Mouse (Mus musculus) left cerebral cortex, adult 9 months (tissue): Measurements from ENCODE around the gene Igf2.

Source experiments
- DNase-seq, 2 experiments: peaks; one replicate each; pipeline ENCODE4 v3.0.0; 2022; ENCODE audit warnings: low spot score in 2 of 2

Gene Igf2

DNA sequence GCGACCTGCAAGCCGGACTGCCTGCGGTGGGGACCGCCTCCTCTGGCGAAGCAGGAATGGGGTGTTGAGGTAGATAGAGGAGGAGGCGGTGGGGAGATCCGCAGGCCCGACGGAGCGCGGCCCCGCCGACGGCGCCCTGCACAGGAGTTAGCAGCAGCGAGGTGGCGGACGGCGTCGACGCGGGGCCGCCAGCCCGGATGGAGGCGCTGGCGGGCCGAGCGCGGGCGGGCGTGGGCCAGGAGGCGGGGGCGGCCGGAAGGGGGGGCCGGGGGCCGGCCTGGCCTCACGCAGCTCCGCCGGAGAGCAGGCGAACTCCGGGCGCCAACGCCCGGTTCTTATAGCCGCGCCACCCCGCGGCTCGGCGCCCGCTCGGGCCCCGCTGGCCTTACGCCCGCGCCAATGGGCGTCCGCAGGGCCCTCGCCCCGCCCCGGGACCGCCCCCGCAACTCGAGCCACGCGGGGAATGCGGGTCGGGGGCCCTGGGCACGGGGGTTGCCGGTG is 7.4 kb downstream of the Igf2 start:
- DNase-seq: no peak

DNA sequence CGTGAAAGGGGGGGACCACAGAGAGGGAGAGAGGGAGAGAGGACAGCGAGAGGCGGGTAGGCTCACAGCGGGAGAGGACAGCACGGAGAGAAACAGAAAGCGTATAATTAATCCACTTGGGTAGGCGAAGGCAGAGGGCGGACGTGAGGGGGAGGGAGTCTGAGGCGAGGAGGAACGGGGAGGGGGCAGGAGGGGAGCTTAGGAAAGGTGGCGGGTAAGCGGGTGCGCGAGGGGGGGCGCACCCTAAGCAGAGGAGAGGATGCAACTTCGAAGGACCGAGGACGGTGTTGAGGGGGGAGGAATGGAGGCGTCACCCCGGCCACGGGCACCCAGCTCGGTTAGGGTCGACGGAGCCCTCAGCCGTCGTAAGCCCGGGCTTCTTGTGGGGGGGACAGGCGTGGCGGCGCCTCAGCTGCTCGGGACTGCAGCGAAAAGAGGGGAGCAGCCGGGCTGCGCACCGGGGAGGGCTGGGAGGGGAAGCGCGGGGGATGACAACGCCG is 7.9 kb downstream of the Igf2 start:
- no peak for DNase-seq

DNA sequence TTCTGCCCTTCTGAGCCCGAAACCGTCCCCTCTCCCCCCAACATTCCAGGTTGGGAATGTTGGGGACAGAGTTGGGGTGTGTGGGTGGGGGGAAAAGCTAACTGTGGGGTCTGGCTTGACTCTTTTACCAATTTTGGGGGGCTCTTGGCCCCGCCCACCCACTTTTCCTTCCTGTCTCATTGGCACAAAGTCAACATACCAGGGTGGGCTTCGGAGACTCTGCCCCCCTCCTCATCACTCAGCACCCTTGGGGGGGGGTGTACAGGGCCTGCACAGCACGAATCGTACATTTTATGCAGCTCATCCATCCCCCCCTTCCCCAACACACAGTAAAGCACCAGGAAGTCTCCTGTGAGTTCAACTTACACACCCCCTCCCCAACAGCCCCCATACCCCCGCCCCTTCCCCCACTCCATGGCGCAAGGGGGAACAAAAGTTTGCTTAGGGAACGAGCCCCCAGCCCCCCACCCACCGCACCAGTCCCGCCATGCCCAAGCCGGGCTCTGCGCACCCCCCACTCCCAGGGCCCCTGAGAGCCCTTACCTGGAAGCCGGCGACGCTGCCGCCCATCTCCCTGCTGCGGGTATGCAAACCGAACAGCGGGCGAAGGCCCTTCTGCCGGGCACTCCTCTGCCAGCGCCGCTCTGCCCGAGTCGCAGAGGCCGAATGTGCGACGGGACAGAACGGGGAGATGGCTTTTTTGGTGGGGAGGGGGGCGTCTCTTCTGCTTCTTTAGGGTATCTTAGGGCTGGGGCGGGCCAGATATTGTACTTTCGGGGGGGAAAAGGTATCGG is 8.6 kb downstream of the Igf2 start:
- DNase-seq: no peak

DNA sequence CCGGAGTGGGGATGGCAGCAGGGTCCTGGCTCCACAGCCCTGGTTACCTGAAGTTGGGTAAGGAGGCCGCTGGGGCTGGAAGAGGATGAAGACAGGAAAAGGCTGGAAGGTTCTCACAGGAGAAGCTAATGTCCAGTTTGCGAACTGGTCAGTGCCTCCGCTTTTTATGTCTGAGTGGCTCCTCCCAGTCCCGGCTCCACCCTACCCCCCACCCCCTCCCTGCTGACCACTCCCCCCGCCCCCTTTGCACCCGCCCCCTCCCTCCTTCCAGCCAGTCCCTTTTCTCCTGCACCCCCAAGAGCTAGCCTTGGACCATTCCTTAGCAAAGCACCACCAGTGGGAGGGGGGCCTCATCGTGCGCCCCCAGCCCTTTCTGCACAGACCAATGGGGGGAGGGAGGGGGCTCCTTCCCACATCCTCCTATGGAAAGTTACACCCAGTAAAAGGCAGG is 9.2 kb downstream of the Igf2 start:
- no peak for DNase-seq

DNA sequence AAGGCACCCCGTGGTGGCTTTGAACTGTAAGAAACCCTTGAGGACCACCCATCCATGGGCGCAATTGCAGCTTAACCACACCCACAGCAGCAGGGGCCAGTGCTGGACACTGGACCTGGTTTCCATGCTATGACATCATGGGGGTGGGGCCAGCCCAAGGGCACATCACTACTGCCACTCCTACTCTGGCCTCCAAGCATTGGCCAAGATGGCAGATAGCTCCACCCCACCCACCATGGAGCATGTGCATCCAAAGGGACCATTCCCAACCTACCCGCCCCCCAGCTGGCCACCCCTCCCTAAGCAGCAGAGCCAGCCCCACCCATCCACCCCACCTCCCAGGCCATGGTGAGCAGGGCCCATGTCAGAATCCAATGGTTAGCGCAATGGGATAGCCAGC is 10.6 kb downstream of the Igf2 start:
- DNase-seq: no peak

DNA sequence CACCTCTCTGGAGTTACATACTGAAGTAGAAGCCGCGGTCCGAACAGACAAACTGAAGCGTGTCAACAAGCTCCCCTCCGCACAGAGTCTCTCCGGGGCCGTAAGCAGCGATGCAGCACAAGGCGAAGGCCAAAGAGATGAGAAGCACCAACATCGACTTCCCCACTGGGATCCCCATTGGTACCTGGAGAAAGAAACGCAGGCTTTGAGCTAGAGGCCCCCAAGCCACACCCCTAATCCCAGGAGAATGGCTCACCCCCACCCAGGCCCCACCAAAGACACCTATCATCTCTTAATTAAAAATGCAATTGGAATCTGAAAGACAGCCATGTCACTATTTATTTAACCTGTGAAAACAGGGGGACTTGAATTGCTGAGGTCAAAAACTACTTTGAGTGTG is 11.0 kb downstream of the Igf2 start:
- no peak for DNase-seq

DNA sequence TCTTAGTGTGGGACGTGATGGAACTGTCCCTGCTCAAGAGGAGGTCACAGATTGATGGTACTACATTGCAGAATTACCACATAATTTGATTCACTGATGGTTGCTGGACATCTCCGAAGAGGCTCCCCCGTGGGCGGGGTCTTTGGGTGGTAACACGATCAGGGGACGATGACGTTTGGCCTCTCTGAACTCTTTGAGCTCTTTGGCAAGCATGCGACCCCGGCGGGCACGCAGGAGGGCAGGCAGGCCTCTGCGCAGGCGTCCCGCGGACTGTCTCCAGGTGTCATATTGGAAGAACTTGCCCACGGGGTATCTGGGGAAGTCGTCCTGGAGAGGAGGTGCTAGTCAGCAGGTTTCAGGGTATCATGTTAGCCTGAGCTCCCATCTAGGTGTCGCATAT is 12.9 kb downstream of the Igf2 start:
- DNase-seq: no peak

DNA sequence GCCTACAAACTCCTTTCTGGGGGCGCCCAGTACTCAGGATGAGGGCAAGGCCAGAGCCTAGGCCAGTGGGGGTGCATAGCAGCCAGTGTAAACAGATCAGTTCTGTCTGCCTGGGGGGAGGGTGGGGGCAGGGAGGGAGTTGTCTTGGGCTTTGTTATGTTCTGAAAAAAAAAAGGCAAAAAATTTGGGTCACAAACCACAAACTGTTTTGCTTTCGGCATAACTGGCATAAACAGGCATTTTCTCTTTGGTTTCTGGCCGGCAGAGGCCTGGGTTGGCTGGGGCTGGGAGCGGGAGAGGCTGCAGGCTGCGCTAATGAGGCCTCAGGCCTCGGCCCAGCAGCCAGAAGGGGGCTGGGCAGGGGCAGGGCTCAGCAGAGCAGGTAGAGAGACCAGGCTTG is 19.9 kb downstream of the Igf2 start:
- DNase-seq: no peak

DNA sequence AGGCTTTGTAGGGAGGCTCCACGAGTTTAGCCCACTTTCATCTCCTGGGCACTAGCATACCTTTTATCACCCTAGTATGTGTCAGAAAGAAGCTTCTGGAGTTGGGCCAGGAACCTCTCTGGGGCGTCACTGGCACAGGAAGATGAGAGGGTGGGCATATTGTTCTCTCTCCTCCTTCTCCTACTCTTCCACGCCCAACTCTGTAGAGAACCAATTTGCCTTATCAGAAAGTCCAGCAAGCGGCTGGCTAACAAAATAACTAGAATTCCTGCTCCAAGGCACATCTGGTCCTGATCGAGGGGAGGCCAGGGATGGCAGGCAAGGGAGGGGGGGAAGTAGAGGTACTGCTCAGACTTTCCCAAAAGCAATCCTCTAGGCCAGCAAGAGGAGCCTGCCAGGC is 21.6 kb downstream of the Igf2 start:
- DNase-seq: no peak

DNA sequence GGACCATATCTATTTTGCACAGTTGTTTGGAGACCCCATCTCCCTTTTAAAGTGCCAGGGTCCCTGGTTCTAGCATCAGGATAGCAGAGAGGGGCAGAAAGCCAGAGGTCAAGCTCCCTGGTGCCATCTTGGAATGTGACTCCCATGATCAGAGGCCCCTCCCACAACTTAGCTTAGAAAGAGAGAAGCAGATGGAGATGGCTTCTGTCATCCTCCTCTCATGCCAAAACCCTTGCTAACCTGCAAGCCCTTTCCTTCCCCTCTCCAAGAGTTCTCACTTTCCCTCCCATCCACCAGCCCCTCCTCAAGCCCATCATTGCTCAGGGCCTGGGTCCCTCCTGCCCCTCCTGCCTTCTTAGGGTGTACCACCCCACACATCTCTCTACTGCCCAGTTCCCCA is 30.4 kb downstream of the Igf2 start:
- DNase-seq: no peak

DNA sequence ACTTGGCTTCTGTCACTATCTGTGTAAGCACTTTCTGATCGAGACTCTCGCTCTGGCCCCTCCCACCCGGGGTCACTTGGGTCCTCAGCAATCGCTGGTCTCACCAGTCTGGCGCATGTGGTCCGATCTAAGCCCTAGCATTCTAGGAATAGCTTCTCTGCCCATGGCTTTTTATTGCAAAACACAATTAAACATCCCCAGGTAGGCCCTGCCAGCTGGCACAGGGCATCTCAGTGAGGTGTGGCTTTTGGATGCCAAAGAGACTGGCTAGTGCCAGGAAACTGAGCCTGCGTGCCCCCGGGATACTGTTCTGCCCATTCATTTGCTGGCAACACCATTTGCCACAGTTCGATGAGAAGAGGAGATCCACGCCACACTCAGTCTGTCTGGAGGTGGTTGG is 35.9 kb downstream of the Igf2 start:
- DNase-seq: no peak

DNA sequence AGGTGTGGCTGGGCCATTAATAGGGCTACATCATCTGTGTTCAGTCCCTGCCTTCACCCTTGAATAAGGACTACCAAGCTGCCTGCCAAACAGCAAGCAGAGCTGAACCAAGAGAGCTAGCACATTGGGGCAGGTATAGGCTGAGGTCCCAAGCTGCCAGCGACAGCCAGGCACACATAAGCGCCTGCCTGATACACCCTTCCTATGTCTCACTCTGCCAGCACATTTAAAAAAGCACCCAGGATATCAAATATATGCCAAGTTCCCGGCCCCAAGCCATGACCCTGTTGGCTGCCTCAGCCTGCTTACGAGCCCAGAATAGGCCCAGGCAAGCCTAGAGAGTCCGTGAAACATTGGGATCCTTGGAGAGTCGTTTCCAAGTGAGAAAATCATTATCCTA is 36.8 kb downstream of the Igf2 start:
- no peak for DNase-seq

DNA sequence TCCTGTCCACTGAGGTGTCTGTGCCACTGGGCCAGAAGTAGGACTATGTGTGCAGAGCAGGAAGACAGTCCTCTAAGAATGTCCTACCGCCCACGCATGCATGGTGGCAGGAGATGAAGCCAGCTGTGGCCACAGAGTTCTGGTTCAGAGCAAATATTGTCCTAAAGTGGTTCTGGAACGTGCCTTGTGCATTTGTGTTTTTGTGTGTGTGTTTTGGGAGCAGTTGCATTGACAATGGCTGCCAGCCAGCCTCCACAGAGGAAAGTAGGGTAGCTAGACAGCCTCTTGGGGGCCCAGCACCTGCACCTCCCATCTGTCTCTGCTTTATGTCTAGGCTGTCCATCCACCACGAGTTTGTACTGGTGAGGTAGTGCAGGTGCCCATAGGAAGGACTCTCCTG is 44.4 kb downstream of the Igf2 start:
- no peak for DNase-seq

DNA sequence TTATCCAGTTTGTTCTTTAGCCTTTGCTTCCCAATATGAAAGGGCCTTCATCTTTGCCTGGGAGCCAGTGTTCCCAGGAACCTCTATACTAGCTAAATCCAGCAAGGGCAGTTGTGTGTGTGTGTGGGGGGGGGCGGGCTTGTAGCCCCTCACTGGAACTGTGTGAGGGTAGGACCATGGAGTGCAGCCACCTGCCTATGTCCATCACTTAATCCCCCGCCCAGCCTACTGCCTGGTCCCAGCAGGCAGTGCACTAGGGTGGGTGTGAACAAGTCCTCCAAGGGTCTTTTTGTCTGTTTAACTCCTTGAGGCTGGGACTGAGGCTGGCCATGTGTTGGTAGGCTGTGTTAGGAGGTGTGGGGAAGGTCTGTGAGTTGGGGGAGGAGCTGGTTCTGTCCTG is 53.5 kb downstream of the Igf2 start:
- DNase-seq: no peak

DNA sequence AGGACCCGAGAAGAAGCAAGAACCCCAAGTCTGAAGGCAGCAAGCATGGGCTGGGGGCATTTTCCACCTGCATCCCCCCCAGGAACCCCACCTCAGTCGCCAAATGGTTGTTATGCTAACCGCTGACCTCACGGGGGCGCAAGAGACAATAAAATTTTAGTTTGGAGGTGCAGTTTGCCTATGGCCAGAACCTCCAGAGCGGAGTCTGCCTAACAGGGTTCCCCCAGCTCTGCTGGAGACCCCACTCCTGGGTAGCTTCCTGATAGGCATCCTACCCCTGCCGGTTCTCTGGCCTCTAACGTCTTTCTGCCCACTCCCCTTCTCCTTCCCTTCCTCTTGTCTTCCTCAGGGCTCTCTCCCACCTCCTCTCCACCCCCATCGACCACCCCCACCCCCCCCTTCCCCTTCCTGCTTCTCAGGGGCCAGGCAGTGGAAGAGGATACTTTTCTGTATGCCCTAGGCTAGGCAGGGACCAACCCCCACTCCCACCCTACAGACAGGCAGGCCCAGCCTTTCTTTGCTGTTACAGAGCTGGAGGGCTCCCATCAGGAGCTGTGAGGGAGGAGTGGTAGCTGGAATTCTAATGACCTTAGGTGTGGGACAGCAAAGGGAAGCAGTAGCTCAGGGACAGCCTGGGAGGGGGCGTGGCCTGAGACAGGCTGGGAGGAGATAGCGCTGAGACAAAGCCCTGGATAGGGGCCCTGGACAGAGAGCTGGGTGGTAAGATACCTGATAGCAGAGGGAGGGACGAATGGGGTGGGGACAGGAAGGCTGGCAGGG is 55.8 kb downstream of the Igf2 start:
- DNase-seq: peak in 1 of 2 experiments; percentile 29

DNA sequence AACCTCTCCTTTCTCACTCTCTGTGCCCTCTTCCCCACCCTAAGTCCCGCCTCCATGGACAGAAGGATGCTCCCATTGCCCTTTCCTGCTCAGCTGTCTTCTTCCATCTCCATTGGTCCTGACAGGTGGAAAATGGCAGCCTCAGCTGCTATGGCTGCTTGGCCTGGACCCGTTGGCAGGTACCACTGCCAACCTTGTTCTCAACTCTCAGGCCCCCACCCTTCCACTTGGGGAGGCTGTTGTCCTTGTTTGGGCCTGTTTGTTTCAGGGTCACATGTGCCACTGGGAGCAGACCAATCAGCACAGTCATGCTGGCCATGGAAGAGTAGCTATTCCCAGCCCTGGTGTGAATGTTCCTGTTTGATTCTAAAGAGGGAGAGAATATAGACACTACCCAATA is 65.7 kb downstream of the Igf2 start:
- no peak for DNase-seq
